Mouse (Mus musculus) liver, embryonic 11.5 days (tissue): ENCODE measurements around the gene Wdfy3. TPM values are rescaled to one million over a fixed set of nuclear protein-coding genes. Genes with fewer than 3 reads are reported as not detected.

Experiments used
- ATAC-seq: fragments of 200-750 bp; cut with Nextera tagmentation; replicated peaks from 2 replicates; pipeline ENCODE4 v1.8.0; 2017; ENCODE audit warnings: moderate number of reproducible peaks, mild to moderate bottlenecking, moderate TSS enrichment, moderate library complexity; ENCODE audit not compliant: low FRiP score
- DNase-seq: peaks from one replicate; pipeline ENCODE4 v3.0.0-alpha.2; 2017; ENCODE audit warnings: low spot score
- H3K27ac ChIP-seq: fragments of 300-500 bp; sonication (generic); 2 replicates; pipeline ENCODE4 v1.5.1; 2014; ENCODE audit warnings: mild to moderate bottlenecking, low read depth, low read length, control low read depth
- H3K27me3 ChIP-seq: fragments of 300-500 bp; sonication (generic); replicated peaks from 2 replicates; pipeline ENCODE4 v1.6.1; 2014; ENCODE audit warnings: low read length, mixed read lengths; ENCODE audit not compliant: control insufficient read depth, insufficient read depth
- H3K36me3 ChIP-seq: fragments of 300-500 bp; sonication (generic); 2 replicates; pipeline ENCODE4 v1.6.1; 2014; ENCODE audit warnings: mild to moderate bottlenecking, low read length, moderate library complexity, mixed read lengths; ENCODE audit not compliant: control insufficient read depth, insufficient read depth
- H3K4me1 ChIP-seq: fragments of 300-500 bp; sonication (generic); replicated peaks from 2 replicates; pipeline ENCODE4 v1.6.1; 2014; ENCODE audit warnings: low read length, mixed read lengths; ENCODE audit not compliant: control insufficient read depth, insufficient read depth
- H3K4me2 ChIP-seq: fragments of 300-500 bp; sonication (generic); 2 replicates; pipeline ENCODE4 v1.6.1; 2014; ENCODE audit warnings: mild to moderate bottlenecking, control low read depth, moderate library complexity
- H3K4me3 ChIP-seq: fragments of 300-500 bp; sonication (generic); 2 replicates; pipeline ENCODE4 v1.5.1; 2014; ENCODE audit warnings: low read depth, low read length, control low read depth
- H3K9ac ChIP-seq: fragments of 300-500 bp; sonication (generic); 2 replicates; pipeline ENCODE4 v1.6.1; 2014; ENCODE audit warnings: low read depth, low read length, control low read depth
- H3K9me3 ChIP-seq: fragments of 300-500 bp; sonication (generic); 2 replicates; pipeline ENCODE4 v1.6.1; 2016; ENCODE audit warnings: low read length, inconsistent platforms, mixed read lengths; ENCODE audit not compliant: control insufficient read depth
- WGBS: fragments of 180-500 bp; shearing (Covaris S2); extraction: QIAGEN DNeasy Blood & Tissue Kit; methylation state at CpG from one replicate; pipeline ENCODE4 v1.1.7; 2014; 5-methylcytosine and 5-hydroxymethylcytosine counted together
- polyA plus RNA-seq: library from polyadenylated mRNA; unstranded; fragments of >200 nt; fragmentation: Nextera tagmentation; extraction: Ambion mirVana; gene quantifications from 2 replicates; pipeline ENCODE4 v1.2.1, GENCODE M21; 2014

Wdfy3 gene
- polyA plus RNA-seq, 1 experiment from 2014 or later, result 12.7 TPM

GRCm38 (mm10) chr5:101862651-101863050 lies 207.1 kb downstream of the Wdfy3 start:
- ATAC-seq (no peak), DNase-seq (no peak)
- Histone ChIP-seq H3K9me3 (no peaks in the 10 kb centered on the region), H3K27me3 (no peaks in the 10 kb centered on the region), H3K9ac (no peak overlapping the region), H3K4me2 (no peak overlapping the region), H3K4me3 (no peak overlapping the region), H3K27ac (no peak overlapping the region), H3K4me1 (no peaks in the 10 kb centered on the region), H3K36me3 (peaks cover 33% of the 10 kb centered on the region)
- 88% methylated on average over 8 of the region's 8 CpGs for WGBS

DNA sequence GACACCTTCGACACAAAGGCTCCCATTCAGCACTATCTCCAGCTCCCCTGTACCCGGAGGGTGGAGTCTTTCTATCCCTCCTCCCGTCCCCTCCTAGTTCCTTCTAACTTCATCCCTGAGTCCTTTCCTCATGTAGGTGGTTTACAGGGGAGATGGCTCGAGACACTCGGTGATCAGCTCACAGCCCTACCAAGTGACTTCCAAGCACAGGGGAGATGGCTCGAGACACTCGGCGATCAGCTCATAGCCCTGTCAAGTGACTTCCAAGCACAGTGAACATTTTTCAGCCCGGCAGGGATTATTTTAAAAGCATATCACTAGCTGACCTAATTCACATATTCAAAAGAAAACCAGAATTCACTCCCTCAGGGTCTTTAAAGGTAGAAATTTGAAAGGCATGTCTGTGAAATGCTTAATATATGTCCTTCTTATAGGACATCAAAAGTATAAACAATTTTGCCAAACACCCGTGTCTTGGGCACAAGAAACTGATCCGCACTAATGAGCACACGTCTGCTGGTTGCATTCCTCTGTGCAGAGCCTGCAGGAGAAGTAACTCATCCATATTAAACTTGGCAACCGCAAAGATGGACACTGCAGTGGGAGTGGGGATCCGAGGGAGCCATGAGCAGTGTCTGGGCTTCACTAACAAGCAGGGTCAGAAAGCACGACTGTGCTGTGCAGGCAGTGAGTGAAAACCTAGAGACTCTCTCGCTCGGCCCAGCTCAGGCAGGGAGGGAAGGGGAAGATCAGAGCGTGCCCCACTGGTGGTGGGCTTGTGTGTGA lies 207.7 kb downstream of the Wdfy3 start:
- 91% methylated on average over 18 of the region's 18 CpGs for WGBS

GRCm38 (mm10) chr5:101858891-101859436 lies 210.8 kb downstream of the Wdfy3 start:
- ATAC-seq, result no peak
- WGBS, result 91% methylated on average over 10 of the region's 10 CpGs

More for the DNA sequence above, 207.7 kb downstream of the Wdfy3 start:
- Histone ChIP-seq H3K27me3 (no peaks in the 10 kb centered on the region), H3K4me2 (no peak overlapping the region), H3K4me1 (no peaks in the 10 kb centered on the region), H3K9me3 (no peaks in the 10 kb centered on the region), H3K36me3 (peaks cover 35% of the 10 kb centered on the region), H3K9ac (no peak overlapping the region), H3K4me3 (no peak overlapping the region), H3K27ac (no peak overlapping the region)
- DNase-seq (no peak), ATAC-seq (no peak)

GRCm38 (mm10) chr5:101855475-101855874 lies 214.2 kb downstream of the Wdfy3 start:
- Histone ChIP-seq H3K4me3 (no peak overlapping the region), H3K36me3 (peaks cover 43% of the 10 kb centered on the region)

More at GRCm38 (mm10) chr5:101858891-101859436, 210.8 kb downstream of the Wdfy3 start:
- no peak for DNase-seq
- no peak overlapping the region for H3K9ac ChIP-seq
- H3K9me3 ChIP-seq, result no peaks in the 10 kb centered on the region
- H3K27ac ChIP-seq, result no peak overlapping the region
- H3K4me2 ChIP-seq, result no peak overlapping the region
- H3K4me1 ChIP-seq, result no peaks in the 10 kb centered on the region
- no peak overlapping the region for H3K4me3 ChIP-seq
- H3K27me3 ChIP-seq, result no peaks in the 10 kb centered on the region
- H3K36me3 ChIP-seq, result peaks cover 37% of the 10 kb centered on the region

GRCm38 (mm10) chr5:101854667-101855066 lies 215.1 kb downstream of the Wdfy3 start:
- H3K4me1 ChIP-seq, result no peaks in the 10 kb centered on the region
- H3K9me3 ChIP-seq, result no peaks in the 10 kb centered on the region
- H3K9ac ChIP-seq, result no peak overlapping the region
- ATAC-seq (no peak), DNase-seq (no peak)
- WGBS, result 83% methylated on average over 7 of the region's 7 CpGs
- no peak overlapping the region for H3K27ac ChIP-seq
- no peaks in the 10 kb centered on the region for H3K27me3 ChIP-seq
- peaks cover 40% of the 10 kb centered on the region for H3K36me3 ChIP-seq
- no peak overlapping the region for H3K4me3 ChIP-seq
- no peak overlapping the region for H3K4me2 ChIP-seq

More at GRCm38 (mm10) chr5:101855475-101855874, 214.2 kb downstream of the Wdfy3 start:
- Histone ChIP-seq H3K9me3 (no peaks in the 10 kb centered on the region), H3K27me3 (no peaks in the 10 kb centered on the region), H3K27ac (no peak overlapping the region), H3K4me1 (no peaks in the 10 kb centered on the region), H3K9ac (no peak overlapping the region), H3K4me2 (no peak overlapping the region)
- ATAC-seq (no peak), DNase-seq (no peak)
- WGBS, result 93% methylated on average over 16 of the region's 16 CpGs

DNA sequence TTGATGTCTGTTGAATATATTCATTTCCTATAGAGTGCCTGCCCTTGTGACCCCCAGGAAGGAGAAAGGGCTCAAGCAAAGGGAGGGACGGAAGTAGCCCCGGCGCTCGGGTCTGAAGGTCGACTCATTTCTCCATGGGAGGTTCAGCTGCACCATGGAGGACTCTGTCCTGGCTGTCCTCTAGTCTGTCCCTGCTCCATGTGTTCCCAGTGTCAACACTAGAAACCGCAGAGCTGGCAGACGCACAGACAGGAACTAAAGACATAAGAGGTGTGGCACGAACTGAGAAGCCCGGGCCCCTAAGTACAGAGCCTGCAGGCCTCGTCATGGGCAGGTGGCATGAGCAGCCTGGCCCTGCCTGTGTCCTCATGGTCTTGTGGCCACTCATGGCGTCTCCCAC lies 215.6 kb downstream of the Wdfy3 start:
- H3K27ac ChIP-seq, result no peak overlapping the region
- no peaks in the 10 kb centered on the region for H3K4me1 ChIP-seq
- H3K27me3 ChIP-seq, result no peaks in the 10 kb centered on the region
- no peaks in the 10 kb centered on the region for H3K9me3 ChIP-seq
- WGBS, result 95% methylated on average over 11 of the region's 11 CpGs
- H3K36me3 ChIP-seq, result peaks cover 41% of the 10 kb centered on the region
- DNase-seq, result no peak
- no peak for ATAC-seq
- H3K4me3 ChIP-seq, result no peak overlapping the region
- H3K4me2 ChIP-seq, result no peak overlapping the region
- no peak overlapping the region for H3K9ac ChIP-seq

GRCm38 (mm10) chr5:101852116-101852680 lies 217.5 kb downstream of the Wdfy3 start:
- Histone ChIP-seq H3K9ac (no peak overlapping the region), H3K36me3 (peaks cover 53% of the 10 kb centered on the region), H3K27ac (no peak overlapping the region), H3K4me1 (peaks cover 7% of the 10 kb centered on the region), H3K4me2 (no peak overlapping the region), H3K9me3 (no peaks in the 10 kb centered on the region), H3K4me3 (no peak overlapping the region), H3K27me3 (no peaks in the 10 kb centered on the region)
- no peak for ATAC-seq
- WGBS, result 95% methylated on average over 21 of the region's 21 CpGs
- DNase-seq, result no peak

GRCm38 (mm10) chr5:101851133-101851532 lies 218.6 kb downstream of the Wdfy3 start:
- 0 out of 2 replicates have a peak overlapping the region, but pooled peaks have one; percentile 13 for H3K27ac ChIP-seq
- no peaks in the 10 kb centered on the region for H3K27me3 ChIP-seq
- DNase-seq, result no peak
- H3K4me1 ChIP-seq, result peaks cover 7% of the 10 kb centered on the region
- 62% methylated on average over 7 of the region's 7 CpGs for WGBS
- H3K4me3 ChIP-seq, result no peak overlapping the region
- no peak overlapping the region for H3K4me2 ChIP-seq
- peaks cover 61% of the 10 kb centered on the region for H3K36me3 ChIP-seq
- H3K9ac ChIP-seq, result no peak overlapping the region
- no peaks in the 10 kb centered on the region for H3K9me3 ChIP-seq
- peak; percentile 66 for ATAC-seq
